Mouse (Mus musculus): Measurements from ENCODE around the gene Rela.

The Rela gene

DNA sequence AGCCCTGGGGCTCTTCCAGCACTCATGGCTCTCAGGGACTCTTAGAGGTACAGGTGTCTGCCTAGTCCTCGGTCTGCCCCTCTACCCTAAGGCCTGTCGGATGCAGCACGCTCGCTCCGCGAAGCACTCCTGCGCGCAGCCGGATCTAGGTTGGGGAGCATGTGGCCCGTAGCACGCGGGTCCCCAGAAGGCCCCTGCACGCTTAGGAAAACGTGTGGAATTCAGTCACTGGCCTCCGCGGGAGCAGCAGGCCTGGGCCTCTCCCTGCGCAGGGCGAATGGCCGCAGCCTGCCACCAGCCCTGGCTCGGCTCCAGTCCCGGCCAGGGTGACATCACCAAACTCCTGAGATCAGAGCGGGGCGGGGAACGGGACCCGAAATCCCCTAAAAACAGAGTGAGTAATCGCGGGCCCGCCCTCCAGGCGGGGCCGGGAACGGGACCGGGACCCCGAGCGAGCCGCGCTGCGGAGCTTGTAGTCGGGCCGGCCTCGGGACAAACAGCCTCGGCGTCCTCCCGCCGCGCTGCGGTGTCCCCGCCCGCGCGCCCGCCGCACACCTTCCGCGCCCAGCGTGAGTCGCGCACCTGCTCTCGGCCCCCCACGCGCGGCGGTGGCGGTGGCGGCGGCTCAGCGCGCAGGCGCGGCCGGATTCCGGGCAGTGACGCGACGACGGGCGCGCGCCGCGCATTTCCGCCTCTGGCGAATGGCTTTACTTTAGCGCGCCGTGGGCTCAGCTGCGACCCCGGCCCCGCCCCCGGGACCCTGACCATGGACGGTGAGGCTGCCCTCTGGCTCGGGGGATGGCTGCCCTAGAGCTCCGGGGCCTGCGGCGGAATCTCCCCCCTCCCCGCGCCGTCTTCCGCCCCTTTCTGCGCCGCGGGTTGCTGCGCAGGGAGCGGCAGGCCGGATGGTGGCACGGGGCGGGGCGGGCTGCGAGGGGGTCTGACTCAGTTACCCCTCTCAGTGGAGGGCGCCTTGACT is at the start of gene Rela:
Gene Rela, plus strand, starts transcription at position 415 of the 979 bp plus-strand sequence.
- DNase-seq (ENCODE audit: low read depth, low spot score): peak; percentile 72

DNA sequence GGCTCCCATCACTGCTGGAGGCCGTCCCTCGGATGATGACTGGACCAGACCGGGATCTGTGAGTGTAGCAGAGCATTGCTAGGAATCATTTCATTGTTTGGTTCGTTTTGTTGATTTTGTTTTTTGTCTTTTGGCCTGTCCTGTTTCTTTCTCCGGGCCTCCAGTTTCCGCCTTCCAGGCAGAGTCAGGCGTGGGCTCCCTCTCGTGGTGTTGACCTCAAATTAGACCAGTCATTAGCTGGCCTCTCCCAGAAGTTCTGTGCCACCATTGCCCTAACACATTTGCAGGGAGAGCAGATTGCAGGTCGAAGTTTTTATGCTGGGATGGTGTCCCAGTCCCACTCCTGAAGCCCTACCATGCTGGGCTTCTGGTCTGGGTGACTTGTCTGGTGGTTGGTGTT is 48.1 kb upstream of the Rela start:
- peak; percentile 40 for DNase-seq (ENCODE audit: low read depth, low spot score)

DNA sequence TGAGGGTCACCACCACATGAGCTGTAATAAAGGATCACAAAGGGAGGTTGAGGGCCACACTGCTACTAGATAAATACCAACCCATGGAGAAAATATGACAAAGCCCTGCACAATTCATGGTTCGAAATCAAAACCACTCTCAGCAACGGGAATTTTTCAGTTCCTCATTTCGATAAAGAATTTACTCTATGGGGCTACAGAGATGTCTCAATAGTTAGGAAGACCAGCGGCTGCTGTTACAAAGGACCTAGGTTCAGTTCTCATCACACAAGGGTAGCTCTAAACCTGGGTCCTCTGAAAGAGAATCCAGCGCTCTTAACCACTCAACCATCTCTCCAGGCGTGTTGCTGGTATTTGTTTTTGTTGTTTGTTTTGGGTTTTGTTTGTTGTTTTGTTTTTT is 45.4 kb upstream of the Rela start:
- DNase-seq (ENCODE audit: low read depth, low spot score): no peak

DNA sequence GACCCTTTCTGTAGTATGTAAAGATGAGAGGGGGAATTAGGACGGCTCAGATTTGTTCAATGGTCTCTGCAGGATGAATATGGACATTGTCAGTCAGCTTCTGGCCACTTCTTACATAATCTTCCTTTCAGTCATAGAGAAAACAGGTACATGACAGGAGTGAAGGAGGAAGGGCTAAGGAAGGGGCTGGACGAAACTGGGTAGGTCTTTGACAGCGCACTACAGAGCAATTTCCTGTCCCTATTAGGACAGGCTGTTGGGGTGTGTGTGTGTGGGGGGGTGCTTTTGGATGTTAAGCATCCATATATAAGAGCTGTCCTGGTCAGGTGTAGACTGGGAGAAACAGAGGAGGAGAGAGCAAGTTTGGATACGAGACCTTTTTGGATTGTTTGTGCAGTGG is 38.1 kb upstream of the Rela start:
- DNase-seq (ENCODE audit: low read depth, low spot score): no peak

DNA sequence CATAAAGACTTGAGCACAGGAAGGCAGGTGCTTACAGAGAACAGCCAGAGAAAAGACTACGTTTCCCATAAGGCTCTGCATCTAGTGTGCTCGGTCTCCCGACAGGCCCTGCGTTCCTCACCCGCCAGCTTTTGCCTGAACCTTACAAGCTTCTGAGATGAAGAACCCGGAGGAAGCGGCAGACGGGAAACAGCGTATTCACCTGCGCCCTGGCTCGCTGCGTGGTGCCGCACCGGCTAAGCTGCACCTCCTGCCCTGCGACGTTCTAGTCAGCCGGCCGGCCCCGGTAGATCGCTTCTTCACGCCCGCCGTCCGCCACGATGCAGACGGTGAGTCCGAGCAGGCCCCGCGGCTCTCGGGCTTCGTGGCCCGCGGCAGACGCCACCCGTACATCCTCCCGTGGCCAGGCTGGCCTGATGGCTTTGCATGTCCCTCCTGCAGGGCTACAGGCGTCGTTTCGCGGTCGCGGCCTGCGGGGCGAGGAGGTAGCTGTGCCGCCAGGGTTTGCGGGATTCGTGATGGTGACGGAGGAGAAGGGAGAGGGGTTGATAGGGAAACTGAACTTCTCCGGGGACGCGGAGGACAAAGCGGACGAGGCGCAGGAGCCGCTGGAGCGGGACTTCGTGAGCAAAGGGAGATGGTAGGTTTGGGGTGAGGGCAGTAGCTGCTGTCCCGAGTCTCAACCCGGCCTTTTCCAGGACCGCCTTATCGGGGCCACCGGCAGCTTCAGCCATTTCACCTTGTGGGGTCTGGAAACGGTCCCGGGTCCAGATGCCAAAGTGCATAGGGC is 35.3 kb upstream of the Rela start, which contains the start of gene Rnaseh2c:
Gene Rnaseh2c, plus strand, starts transcription at position 122 of the 790 bp plus-strand sequence.
- DNase-seq (ENCODE audit: low read depth, low spot score): peak; percentile 88

DNA sequence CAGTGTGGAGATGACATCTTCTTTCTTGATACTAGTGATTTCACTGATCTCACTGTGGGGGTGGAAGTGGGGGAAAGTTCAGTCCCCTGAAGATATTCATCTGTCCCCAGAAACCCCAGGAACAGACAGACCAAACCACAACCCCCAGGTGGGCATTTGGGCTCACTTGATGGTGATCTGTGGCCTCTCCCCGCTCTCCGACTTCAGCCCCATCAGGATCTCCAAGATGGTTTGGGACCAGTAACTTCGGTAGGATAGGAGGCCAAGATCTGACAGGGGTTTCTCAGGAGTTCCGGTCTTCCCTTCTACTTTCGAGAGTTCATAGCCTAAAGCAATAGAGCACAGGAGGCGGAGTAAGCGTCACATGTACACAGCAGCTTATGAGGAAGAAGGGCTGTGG is 33.6 kb upstream of the Rela start:
- DNase-seq (ENCODE audit: low read depth, low spot score): no peak

DNA sequence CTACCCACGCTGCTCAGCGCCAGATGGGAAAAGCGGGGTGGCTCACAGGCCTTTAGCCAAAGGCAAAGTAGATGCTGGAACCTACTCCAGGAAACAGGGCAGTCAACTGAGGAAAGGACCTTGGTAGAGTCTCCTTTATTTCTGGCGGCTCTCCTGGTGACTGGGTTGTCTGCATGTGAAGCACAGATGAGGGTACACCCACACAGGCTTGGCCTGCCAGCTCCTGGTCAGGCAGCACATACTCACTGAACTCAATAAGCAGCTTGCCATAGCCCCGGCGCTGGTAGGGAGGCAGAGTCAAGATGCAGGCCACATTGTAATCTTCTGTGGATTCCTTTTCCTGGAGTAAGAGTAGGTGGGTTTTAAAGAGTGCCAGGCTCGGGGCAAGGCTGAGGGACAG is 32.2 kb upstream of the Rela start:
- DNase-seq (ENCODE audit: low read depth, low spot score): no peak

DNA sequence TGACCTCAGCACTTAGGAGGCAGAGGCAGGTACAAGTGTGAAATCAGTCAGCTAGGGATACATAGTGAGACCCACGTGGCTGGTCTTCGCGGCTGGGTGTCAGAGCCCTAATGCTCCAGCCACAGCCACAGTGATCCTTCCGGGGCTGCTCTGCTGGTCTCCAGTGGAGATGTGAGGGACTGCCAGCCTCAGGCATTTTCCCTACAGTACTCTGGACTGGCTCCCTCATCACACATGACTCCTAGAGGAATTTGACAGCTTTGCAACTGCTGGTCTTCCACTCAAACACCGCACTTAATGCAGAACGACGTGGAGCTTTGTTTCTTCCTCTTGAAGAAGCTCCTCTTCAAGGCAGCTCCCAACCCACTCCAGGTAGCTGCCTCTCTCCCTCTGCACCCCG is 31.1 kb upstream of the Rela start:
- DNase-seq (ENCODE audit: low read depth, low spot score): peak; percentile 43

DNA sequence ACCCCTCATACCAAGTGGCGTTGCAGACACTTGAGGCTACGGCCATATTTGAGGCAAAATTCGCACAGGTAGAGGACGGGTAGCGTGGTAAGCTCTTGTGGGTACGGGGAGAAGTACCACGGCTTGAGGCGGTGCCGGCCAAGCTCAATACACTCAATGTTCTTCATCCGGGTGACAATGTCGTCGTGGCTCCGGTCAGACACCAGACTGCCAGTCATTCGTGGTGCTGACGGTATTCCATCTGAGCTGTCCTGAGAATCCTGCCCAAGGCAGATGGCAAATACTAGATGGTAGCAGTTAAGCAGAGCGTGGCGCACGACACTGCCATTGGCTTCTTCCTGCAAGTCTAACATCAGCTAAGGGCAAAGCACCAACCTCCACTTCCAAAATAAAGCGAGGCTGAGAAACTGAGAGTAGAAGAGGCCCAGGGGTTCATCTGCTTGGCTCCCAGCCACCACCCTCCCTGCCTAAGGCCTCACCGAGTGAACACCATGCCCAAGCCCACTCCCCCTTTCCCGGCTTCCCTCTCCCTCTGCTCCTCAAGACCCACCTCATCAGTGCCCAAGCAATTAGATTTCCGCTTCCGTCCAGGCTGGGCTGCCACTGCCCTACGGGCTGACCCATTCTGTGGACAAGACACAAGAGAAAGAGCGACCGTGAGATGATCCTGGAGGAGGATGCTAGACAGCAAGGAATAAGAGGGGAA is 29.4 kb upstream of the Rela start:
- DNase-seq (ENCODE audit: low read depth, low spot score): no peak

DNA sequence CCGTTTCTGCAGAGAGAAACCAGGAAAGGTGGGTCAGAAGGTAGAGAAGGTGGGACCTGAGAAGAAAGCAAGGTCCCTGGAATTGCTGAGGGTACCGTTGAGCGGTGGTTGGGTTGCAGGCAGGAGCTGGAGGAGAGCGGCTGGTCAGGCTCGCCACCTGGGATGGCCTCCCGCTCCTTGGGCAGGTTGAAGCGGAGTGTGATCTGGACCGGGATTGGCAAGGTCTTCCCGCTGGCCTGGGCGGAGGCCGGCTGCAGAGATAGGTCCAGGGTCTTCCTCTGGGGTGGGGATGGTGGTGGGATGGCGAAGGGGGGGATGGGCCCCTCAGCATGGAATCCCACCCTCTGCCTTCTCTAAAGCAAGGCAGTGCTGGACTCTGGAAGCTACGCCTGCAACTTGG is 28.6 kb upstream of the Rela start:
- no peak for DNase-seq (ENCODE audit: low read depth, low spot score)

DNA sequence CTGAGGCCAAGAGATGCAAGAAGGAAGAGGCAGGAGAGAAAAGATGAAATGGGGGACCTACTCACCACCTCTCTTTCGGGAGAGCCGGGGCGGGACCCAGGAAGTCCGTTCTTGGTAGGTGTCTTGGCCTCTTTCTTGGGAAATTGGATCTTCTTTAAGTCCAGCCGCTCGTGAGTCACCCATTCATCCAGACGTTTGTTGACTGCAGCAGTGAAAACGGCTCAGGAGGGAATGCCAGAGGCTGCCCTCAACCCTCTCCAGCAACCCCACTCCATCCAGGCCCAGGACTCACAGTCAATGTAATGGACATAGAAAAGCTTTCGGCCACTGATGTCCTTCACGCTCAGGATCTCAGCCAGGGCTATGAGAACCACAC is 28.1 kb upstream of the Rela start:
- no peak for DNase-seq (ENCODE audit: low read depth, low spot score)

DNA sequence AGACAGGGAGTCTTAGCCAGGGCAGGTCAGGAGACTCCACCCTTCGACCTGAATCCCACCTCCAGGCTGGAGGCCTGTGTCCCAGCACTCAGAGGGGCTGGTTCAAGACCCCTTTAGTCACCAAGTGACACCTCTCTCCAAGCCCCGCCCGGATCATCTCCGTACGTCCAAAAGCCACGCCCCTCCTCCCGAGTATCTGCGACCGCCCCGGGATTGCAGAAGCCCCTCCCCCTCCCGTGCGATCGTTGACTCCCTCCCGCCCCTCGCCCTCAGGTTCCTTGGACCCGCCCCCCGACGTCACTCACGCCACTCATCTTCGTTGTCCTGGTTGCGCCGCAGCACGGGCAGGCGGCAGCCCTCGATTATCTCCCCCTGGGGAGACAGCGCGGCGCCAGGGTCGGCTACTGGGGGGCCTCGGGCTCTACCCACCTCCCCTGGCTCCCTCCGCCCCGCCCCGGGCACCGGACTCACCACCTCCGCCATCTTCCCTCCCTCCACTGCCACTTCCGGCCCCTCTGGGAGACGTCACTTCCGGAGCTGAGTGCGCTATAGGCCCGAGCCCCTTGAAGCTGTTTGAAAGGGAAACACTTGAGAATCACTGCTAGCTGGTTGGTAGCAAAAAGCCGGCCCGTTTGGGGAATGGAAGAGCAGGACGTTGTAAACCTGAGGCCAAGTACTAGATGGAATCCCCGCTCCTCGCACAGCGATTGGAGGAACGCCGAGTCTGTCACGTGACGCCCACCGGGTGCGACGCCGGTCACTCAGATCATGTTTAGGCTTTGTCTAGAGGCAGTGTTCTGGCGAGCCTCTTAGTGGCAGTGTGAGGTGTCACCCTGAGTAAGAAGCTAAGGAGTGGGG is 27.5 kb upstream of the Rela start, which contains the start of gene Kat5:
Gene Kat5, minus strand, starts transcription at position 691 of the 858 bp plus-strand sequence.
- DNase-seq (ENCODE audit: low read depth, low spot score): peak; percentile 94

DNA sequence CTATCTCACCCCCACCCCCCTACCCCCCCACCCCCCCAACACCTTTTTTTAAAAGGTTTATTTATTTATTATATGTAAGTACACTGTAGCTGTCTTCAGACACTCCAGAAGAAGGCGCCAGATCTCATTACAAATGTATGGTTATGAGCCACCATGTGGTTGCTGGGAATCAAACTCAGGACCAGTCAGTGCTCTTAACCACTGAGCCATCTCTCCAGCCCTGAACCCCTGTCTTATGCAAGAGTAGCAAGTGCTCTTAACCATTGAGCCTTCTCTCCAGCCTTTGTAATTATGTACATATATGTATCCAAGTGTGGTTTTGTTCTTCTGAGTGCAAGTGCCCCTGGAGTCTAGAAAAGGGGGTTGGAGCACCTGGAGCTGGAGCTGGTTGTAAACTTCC is 25.3 kb upstream of the Rela start:
- DNase-seq (ENCODE audit: low read depth, low spot score): no peak

DNA sequence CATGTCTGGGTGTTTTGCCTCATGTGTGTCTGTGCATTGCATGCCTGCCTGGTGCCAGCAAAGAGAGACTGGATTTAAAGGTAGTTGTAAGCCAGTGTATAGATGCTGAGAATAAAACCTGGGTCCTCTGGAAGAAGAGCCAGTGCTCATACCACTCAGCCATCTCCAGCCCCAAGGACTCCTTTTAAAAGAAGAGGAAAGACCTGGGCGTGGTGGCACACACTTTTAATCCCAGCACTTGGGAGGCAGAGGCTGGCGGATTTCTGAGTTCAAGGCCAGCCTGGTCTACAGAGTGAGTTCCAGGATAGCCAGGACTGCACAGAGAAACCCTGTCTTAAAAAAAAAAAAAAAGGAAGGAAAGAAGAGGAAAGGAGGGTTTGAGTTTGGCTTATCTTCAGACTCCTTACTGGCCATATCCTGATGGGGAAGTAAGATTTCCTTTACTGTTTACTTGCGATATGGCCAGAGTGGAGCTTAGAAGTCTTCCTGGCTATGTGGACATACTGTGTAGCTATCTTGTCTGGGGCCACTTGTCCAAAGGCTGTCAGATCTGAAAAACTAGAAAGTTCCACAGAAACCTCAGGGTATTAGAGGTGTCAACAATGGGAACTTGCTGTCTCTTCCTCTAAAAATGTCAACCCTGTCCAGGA is 24.4 kb upstream of the Rela start:
- no peak for DNase-seq (ENCODE audit: low read depth, low spot score)

DNA sequence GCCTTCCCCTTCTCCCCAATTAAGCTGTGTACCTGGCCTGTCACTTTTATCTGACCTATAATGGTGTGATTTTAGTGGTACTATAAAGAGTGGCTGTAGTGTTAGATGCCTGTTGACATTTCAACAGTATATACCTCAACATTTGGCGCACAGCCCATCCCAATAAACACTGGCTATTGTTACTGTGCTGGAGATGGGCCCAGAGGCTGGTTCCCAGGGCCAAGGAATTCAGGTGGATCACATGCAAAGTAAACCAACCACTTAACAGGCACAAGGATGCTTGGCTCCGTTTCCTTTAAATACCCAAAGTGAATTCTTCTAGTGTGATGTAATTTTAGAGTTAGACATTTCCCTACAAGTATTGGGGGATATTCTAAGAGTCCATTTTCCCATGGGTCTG is 22.3 kb upstream of the Rela start:
- no peak for DNase-seq (ENCODE audit: low read depth, low spot score)

DNA sequence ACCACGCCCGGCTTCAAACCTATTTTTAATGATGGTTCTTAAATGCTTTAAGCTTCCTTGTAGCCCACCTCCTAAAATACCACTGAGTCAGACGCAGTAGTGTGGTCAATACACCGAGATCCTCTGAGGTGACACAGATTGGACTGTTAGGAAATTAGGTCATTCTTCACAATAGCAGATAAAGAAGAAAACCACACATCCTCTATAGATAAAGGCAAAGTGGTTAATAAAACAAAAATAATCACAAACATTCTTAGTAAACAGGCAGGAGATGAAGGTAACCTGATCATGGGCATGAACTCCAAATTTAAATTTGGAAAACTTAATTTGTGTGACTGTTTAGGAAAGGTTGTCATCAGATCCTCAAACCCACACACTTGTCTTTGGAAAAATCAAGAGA is 17.3 kb upstream of the Rela start:
- no peak for DNase-seq (ENCODE audit: low read depth, low spot score)

DNA sequence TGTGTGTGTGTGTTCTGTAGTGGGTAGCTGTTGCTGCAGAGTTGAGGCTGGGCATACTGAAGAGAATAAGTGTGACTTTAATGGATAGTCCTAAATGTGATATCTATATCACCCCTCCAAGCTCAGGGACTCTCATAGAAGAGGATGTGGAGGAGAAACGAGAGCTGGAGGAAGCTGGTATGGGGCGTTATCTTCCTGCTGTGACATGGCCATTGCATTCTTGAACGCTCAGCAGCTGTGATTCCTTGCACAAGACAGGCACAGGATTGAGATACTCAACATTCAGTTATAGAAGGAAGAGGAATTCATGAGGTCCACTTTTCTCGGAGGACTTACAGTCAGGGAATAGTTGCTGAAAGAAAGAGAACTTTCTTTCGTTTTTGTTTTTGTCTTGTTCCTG is 15.4 kb upstream of the Rela start:
- DNase-seq (ENCODE audit: low read depth, low spot score): no peak

DNA sequence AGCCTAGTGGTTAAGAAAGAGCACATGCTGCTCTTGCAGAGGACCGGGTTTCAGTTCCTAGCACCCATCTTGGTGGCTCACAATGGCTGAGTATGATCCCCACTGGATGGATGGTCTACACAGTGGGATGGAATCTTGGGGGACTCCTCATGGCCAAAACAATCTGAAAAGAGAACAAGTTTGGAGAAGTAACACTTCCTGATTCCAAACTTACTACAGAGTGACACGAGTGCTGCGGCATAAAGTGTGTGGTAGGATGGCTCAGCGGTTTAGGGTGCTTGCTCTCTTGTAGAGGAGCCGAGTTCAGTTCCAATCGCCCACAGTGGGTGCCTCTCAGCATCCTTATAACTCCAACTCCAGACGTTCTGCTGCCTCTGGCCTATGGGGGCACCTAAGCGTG is 12.0 kb upstream of the Rela start:
- no peak for DNase-seq (ENCODE audit: low read depth, low spot score)

DNA sequence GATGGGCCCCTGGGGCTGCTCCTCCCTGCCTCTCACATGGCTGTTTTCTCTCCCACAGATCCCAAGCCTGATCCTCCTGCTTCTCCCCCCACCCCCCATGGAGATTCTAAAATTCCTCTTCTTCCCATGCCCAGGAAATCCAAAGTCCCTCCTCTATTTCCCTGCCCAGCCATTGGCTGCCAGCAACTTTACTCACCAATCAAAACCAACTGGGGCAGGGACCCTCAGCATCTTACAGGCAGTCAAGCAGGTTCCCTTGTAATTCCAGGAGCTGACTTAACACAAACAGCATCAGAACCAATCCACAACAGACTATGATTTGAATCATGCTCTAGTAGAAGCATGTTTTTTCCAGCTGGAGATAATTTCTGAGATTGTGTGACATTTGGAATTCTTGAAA is 7.4 kb upstream of the Rela start:
- peak; percentile 69 for DNase-seq (ENCODE audit: low read depth, low spot score)

DNA sequence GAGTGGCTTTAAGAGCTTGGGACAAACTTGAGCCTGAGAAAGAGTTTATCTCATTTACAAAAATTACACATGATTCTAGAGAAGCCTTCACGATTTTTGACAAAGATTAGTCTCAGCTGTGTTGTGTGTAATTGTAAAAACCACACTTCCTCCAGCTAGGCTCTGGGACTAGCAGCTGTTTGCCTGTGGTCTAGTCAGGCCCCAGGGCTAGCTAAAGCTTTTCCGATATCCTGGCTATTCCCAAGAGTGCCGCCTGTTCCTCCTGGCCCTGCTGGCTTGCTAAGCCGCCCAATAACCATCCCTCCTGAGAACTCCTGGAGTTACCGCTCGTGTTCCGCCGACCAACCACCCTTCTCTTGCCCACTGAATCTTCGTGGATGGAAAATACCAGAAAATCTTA is 5.2 kb upstream of the Rela start:
- DNase-seq (ENCODE audit: low read depth, low spot score): no peak
